Mouse (Mus musculus) c-Kit-negative CD71-positive TER-119-positive erythroid progenitor cells, embryonic 14.5 days (primary cell): Measurements from ENCODE around the gene Sowahb.

Source experiments
- DNase-seq: peaks from one replicate; pipeline ENCODE4 v3.0.0-alpha.2; 2013; ENCODE audit warnings: low read depth, low spot score

Sowahb gene

GRCm38 (mm10) chr5:93005815-93006341 lies 38.9 kb downstream of the Sowahb start:
- DNase-seq = no peak

GRCm38 (mm10) chr5:93005229-93005814 lies 39.5 kb downstream of the Sowahb start:
- no peak for DNase-seq

GRCm38 (mm10) chr5:93002615-93003014 lies 42.2 kb downstream of the Sowahb start:
- DNase-seq = no peak

- no peak for DNase-seq
Measured at GRCm38 (mm10) chr5:93000774-93001757, 43.8 kb downstream of the Sowahb start.

DNA sequence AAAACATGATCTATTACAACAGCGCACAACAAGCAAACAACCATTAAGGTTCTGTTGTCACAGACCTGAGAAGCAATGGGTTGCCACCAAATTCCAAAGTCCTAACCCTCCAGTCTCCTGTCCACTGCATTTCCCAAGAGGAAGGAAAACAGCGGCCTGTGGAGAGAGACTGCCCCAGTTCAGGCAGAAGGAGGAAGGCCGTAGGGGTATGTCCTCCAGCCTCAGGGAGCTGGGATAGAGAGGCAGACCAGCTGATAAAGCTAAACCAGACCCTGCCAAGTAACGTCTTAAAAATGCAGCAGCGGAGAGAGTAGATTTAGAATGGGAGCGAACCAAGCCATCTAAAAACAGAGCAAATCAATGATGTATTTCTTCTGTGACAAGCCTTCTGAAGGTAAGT lies 44.8 kb downstream of the Sowahb start:
- no peak for DNase-seq

- no peak for DNase-seq
Measured at GRCm38 (mm10) chr5:92998494-92999016, 46.3 kb downstream of the Sowahb start.

DNA sequence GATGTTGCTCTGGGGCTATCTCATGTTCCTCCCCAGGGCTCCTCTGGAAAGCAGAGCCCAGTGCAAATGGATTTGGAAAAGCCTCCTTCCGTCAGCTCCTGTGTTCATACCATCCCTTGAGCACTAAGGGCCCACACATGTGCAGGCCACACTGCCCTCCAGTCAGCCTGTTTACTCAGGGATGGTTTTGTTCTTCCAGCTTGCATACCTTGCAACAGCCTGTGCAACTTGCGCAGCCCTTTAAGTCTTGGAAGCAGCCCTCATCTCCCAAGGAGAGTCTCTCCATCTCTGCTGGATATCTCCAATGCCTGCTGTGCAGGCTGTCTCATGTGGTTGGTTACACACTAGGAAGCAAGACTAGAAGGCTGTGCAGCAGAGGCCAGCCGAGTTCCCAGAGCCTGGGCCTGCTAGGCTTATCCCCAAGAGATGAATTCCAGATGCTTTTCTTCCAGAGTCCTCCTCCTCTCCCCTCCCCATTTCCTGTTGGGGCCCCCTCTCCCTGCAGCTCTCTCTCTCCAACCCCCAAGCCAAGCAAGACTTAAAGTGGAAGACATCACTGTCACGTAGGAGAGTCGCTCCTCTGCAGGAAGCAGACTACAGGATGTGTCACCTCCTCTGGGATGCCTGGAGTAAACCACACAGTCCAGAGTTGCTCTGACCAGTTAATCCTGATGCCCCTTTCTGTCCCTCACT lies 47.2 kb downstream of the Sowahb start:
- no peak for DNase-seq

GRCm38 (mm10) chr5:92994861-92995260 lies 50.0 kb downstream of the Sowahb start:
- no peak for DNase-seq

DNA sequence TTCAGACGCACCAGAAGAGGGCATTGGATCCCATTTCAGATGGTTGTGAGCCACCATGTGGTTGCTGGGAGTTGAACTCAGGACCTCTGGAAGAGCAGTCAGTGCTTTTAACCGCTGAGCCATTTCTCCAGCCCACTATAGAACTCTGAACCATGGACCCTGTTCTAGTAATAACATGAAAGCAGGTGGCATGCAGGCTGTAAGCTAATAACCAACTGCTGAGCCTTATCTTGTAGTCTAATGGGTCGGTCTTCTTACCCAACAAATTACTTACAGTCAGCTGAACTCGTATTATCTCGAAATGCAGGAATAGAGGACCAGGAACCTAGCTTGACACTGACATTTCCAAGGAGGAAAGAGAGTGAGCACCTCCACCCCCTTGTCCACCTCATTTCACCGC lies 50.5 kb downstream of the Sowahb start:
- DNase-seq = no peak

DNA sequence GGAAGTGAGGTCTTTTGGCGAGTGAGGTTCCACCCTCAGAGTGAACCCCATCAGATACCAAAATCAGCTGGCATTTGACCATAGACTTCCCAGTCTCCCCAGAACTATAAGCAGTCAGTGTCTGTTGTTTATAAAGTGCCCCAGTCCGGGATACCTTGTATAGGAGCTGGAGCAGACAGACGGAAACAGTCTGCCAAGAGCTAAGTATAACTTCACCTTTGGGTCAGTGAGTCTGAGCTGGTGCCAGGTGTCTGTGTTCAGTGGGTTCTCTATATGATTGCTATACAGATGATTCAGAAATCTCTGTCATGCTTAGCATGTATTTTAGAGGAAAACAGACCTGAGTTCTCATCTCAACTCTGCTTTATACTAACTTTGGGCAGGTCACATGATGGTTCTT lies 52.7 kb downstream of the Sowahb start:
- DNase-seq = no peak
